Mouse (Mus musculus): ENCODE data around the gene Pcgf1. TPM values are rescaled to one million over a fixed set of nuclear protein-coding genes. Genes with fewer than 3 reads are reported as not detected.

Gene Pcgf1
- polyA plus RNA-seq, 1 experiment from 2014 or later: 29.7 TPM

DNA sequence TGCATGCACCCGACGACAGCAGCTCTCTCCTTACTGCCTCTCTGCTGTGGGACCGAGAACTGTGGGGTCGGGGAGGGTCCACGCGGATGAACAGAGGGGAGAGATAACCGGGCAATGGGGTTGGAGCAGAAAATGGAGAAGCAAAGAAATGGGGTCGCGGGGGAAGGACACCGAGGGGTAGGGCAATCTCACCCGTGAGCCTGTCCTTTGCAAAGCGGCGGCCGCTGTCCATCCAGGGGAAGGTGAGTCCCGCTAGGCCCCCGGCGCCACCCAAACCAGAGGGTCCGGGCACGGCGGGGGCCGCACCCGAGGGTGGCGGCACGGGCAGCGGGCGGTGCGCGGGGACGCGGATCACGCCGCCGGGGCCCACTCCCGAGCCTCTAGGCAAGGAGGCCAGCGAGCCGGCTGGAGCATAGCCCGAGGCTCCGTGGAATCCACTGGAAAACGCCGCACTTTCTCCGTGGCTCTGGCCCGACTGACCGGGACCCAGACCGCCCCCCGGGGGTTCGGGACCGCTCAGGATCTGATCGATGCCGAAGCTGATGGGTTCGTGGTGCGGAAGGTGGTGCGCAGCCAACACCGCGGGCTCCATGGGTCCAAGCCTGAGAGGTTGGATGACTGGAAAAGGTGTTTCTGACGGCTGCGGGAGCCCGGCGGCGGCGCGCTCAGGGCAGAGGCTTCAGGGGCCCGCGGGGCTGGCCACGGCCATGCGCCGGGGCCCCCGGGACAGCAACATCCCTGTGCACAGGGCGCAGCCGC, 8.0 kb upstream of the Pcgf1 start:
- no peaks in the 10 kb centered on the region for H3K9me3 ChIP-seq (replicated peaks; ENCODE audit: low read length)
- H3K27me3 ChIP-seq (ENCODE audit: insufficient read depth, low read length): peaks cover 83% of the 10 kb centered on the region
- H3K27ac ChIP-seq: no peak overlapping the region
- DNase-seq (ENCODE audit: low spot score) (no peak), ATAC-seq (replicated peaks; ENCODE audit: low FRiP score, low read depth) (0 out of 2 replicates have a peak, but pooled peaks have one; percentile 18)
- H3K4me2 ChIP-seq (ENCODE audit: low read length): peak overlapping the region; percentile 30
- no peak overlapping the region for H3K9ac ChIP-seq (ENCODE audit: low read depth, low read length)
- 1% methylated on average over 68 of the region's 69 CpGs for WGBS
- TF ChIP-seq CTCF (IDR thresholded peaks at IDR 0.05; ENCODE audit: low read depth): no peak
- H3K36me3 ChIP-seq (ENCODE audit: insufficient read depth, low read length): no peaks in the 10 kb centered on the region
- 0 out of 2 replicates have a peak overlapping the region, but pooled peaks have one; percentile 11 for H3K4me3 ChIP-seq (replicated peaks; ENCODE audit: low read depth, low read length)
- peaks cover 9% of the 10 kb centered on the region for H3K4me1 ChIP-seq (replicated peaks; ENCODE audit: insufficient read depth, low read length)

DNA sequence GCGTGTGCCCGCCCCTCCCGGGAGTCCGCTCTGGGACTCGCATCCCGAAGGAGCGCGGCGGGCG, 7.6 kb upstream of the Pcgf1 start, which contains the start of gene Tlx2:
Tlx2 (minus strand) TSS at position 47 of the 64 bp plus-strand sequence.
- ATAC-seq (replicated peaks; ENCODE audit: low FRiP score, low read depth) (no peak), DNase-seq (ENCODE audit: low spot score) (no peak)
- H3K36me3 ChIP-seq (ENCODE audit: insufficient read depth, low read length): no peaks in the 10 kb centered on the region
- peak within 1 kb of the TSS; percentile 30; the same call in 1 of the 2 replicates for H3K4me3 ChIP-seq (replicated peaks; ENCODE audit: low read depth, low read length)
- peaks cover 80% of the 10 kb centered on the region for H3K27me3 ChIP-seq (ENCODE audit: insufficient read depth, low read length)
- peak within 1 kb of the TSS; percentile 52 for H3K4me2 ChIP-seq (ENCODE audit: low read length)
- no peak for TF ChIP-seq CTCF (IDR thresholded peaks at IDR 0.05; ENCODE audit: low read depth)
- WGBS: 0% methylated on average over 10 of the region's 10 CpGs
- peaks cover 9% of the 10 kb centered on the region for H3K4me1 ChIP-seq (replicated peaks; ENCODE audit: insufficient read depth, low read length)
- no peak within 1 kb of the TSS for H3K27ac ChIP-seq
- no peak within 1 kb of the TSS for H3K9ac ChIP-seq (ENCODE audit: low read depth, low read length)
- no peaks in the 10 kb centered on the region for H3K9me3 ChIP-seq (replicated peaks; ENCODE audit: low read length)

DNA sequence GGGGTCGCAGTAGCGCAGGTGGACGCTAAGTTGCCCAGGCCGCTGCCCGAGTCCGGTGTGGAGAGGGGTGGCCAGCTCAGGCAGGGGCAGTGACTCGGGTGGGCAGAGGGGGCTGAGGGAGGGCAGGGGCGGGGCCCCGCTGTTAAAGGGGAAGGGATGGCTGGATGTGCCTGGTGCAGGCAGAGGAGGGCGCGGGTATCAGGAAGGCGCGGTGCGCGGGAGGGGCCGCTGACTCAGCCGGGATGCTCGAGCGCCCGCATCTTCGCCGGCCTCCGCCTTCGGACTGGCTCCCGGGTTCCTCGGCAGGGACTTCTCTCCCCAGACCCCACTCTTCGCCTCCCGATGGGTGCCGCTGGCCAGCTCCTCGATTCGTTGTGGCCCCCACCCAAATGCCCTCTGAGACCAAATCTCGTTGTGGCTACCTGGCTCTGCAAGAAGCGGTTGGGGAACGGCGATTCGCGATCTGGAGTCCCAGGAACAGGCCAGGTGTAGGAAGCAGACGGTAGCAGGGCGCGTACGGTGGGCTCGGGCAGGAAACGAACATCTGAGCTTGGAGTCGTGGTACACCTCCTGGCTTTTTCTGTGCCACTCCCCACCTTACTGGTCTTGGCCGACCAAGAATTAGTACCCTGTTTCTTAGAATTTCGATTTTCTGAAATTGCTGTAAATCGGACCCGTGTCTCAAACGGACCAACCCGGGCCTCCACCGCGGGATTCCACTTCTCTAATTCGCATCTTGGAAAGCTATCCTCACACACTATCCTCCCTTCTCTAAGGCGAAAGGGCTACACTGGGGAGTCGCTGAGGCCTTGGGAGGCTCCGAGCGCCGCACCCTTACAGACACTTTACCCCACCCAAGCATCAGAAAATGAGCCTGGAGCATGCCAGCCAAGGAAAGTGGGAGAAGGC, 7.1 kb upstream of the Pcgf1 start:
- ATAC-seq (replicated peaks; ENCODE audit: low FRiP score, low read depth) (peak; percentile 11; the same call in 1 of the 2 replicates), DNase-seq (ENCODE audit: low spot score) (peak; percentile 26)
- WGBS: under 1% methylated on average over 43 of the region's 58 CpGs
- Histone ChIP-seq H3K4me2 (ENCODE audit: low read length) (peak overlapping the region; percentile 30), H3K4me3 (replicated peaks; ENCODE audit: low read depth, low read length) (peak overlapping the region; percentile 11; the same call in 1 of the 2 replicates), H3K27ac (no peak overlapping the region), H3K27me3 (ENCODE audit: insufficient read depth, low read length) (peaks cover 77% of the 10 kb centered on the region), H3K36me3 (ENCODE audit: insufficient read depth, low read length) (no peaks in the 10 kb centered on the region), H3K4me1 (replicated peaks; ENCODE audit: insufficient read depth, low read length) (peaks cover 9% of the 10 kb centered on the region), H3K9me3 (replicated peaks; ENCODE audit: low read length) (no peaks in the 10 kb centered on the region), H3K9ac (ENCODE audit: low read depth, low read length) (no peak overlapping the region)
- TF ChIP-seq CTCF (IDR thresholded peaks at IDR 0.05; ENCODE audit: low read depth): no peak

DNA sequence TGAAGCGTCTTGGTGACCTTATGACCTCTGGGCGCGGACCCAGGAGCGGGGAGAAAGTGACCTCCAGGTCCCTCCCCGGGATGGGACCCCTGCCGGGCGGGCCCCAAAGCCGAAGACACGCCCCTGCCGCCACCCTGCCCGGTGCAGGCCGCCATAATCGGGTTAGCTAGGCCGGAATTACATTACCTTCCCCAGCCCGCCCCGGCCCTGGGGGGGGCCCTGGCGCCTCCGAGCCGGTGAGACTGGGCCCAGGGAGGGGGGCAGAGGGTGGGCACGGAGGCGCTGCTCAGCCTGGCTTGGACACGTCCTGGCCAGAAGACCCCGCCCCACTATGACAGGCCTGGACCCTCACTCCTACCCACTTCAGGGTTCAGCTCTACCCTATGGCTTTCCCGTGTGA, 6.4 kb upstream of the Pcgf1 start:
- no peak for TF ChIP-seq CTCF (IDR thresholded peaks at IDR 0.05; ENCODE audit: low read depth)
- H3K4me2 ChIP-seq (ENCODE audit: low read length): no peak overlapping the region
- WGBS: 3% methylated on average over 23 of the region's 24 CpGs
- H3K27ac ChIP-seq: no peak overlapping the region
- peak overlapping the region; percentile 8; the same call in 1 of the 2 replicates for H3K4me3 ChIP-seq (replicated peaks; ENCODE audit: low read depth, low read length)
- no peaks in the 10 kb centered on the region for H3K9me3 ChIP-seq (replicated peaks; ENCODE audit: low read length)
- no peaks in the 10 kb centered on the region for H3K36me3 ChIP-seq (ENCODE audit: insufficient read depth, low read length)
- DNase-seq (ENCODE audit: low spot score): no peak
- H3K9ac ChIP-seq (ENCODE audit: low read depth, low read length): no peak overlapping the region
- peaks cover 71% of the 10 kb centered on the region for H3K27me3 ChIP-seq (ENCODE audit: insufficient read depth, low read length)
- ATAC-seq (replicated peaks; ENCODE audit: low FRiP score, low read depth): 0 out of 2 replicates have a peak, but pooled peaks have one; percentile 35
- peaks cover 9% of the 10 kb centered on the region for H3K4me1 ChIP-seq (replicated peaks; ENCODE audit: insufficient read depth, low read length)

DNA sequence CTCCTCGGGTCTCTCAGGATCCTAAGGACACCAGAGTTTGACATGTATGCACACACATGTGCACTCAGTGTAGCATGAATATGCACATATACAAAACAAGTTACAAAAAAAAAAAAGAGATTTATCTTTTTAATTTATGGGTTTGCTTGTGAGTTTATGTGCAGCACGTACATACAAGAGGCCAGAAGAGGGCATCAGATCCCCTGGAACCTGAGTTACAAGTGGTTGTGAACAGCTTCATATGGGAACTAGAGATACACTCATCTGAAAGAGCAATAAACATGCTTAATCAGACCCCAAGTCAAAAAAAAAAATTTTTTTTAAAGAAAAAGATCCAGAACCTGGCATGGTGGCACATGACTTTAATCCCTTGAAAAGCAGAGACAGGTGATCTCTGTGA, 2.7 kb upstream of the Pcgf1 start:
- Histone ChIP-seq H3K36me3 (ENCODE audit: insufficient read depth, low read length) (no peaks in the 10 kb centered on the region), H3K27ac (no peak overlapping the region), H3K27me3 (ENCODE audit: insufficient read depth, low read length) (peaks cover 37% of the 10 kb centered on the region), H3K4me2 (ENCODE audit: low read length) (no peak overlapping the region), H3K4me3 (replicated peaks; ENCODE audit: low read depth, low read length) (no peak overlapping the region), H3K9ac (ENCODE audit: low read depth, low read length) (no peak overlapping the region), H3K4me1 (replicated peaks; ENCODE audit: insufficient read depth, low read length) (peaks cover 4% of the 10 kb centered on the region; the same call in 1 of the 2 replicates), H3K9me3 (replicated peaks; ENCODE audit: low read length) (no peaks in the 10 kb centered on the region)
- WGBS: 18% methylated on average over 2 of the region's 2 CpGs
- no peak for ATAC-seq (replicated peaks; ENCODE audit: low FRiP score, low read depth)
- TF ChIP-seq CTCF (IDR thresholded peaks at IDR 0.05; ENCODE audit: low read depth): peak; percentile 65
- DNase-seq (ENCODE audit: low spot score): peak; percentile 40

DNA sequence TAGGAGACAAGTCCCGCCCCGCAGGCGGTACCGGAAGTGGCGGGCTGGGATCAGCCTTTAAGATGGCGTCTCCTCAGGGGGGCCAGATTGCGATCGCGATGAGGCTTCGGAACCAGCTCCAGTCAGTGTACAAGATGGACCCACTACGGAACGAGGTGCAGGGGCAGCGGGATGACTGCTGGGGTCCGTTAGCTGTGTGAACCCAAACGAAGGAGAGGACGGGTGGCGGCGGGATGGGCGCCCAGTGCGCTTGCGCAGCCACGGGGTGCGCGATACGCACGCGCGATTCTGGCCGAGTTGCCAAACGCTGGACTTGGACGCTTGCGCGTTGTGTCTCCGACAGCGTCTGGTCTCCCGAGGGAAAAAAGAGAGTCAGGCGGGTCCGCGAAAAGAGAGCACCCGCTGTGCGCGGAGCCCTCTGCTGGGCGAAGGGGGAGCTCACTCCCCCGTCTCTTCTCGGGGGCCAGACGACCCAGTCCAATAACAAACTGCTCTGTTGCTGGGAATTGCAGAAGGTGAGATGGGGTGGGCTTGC, 722 bp downstream of the Pcgf1 start:
- Histone ChIP-seq H3K36me3 (ENCODE audit: insufficient read depth, low read length) (peaks cover 4% of the 10 kb centered on the region; the same call in 1 of the 2 replicates), H3K9ac (ENCODE audit: low read depth, low read length) (peak overlapping the region; percentile 76), H3K4me2 (ENCODE audit: low read length) (peak overlapping the region; percentile 98), H3K27ac (peak overlapping the region; percentile 87), H3K27me3 (ENCODE audit: insufficient read depth, low read length) (peaks cover 12% of the 10 kb centered on the region; the same call in 1 of the 2 replicates), H3K9me3 (replicated peaks; ENCODE audit: low read length) (no peaks in the 10 kb centered on the region), H3K4me1 (replicated peaks; ENCODE audit: insufficient read depth, low read length) (0 out of 2 replicates have a peak, but pooled peaks cover 4% of the 10 kb centered on the region), H3K4me3 (replicated peaks; ENCODE audit: low read depth, low read length) (peak overlapping the region; percentile 66)
- under 1% methylated on average over 46 of the region's 46 CpGs for WGBS
- peak; percentile 72 for TF ChIP-seq CTCF (IDR thresholded peaks at IDR 0.05; ENCODE audit: low read depth)
- ATAC-seq (replicated peaks; ENCODE audit: low FRiP score, low read depth) (peak; percentile 91), DNase-seq (ENCODE audit: low spot score) (peak; percentile 96)

Measured in kidney, postnatal 0 days (tissue).